Comparison of ENCODE assay signal across 9 mouse cellular contexts in genomic region chr17:45565103-45565502, GRCm38 (mm10). TPM values are rescaled to one million over a fixed set of nuclear protein-coding genes. Genes with fewer than 3 reads are reported as not detected.
DNase-seq lines count a peak whose midpoint lies in the region; ATAC-seq and TF ChIP-seq lines count a peak whose summit lies in the region.
"Had no signal": no experiment of that assay in that cellular context is flagged by ENCODE, and none has a peak within 500 bp of the region (broad histone marks: within the 10 kb centered on the region; RNA-seq: fewer than 3 reads in every experiment).

No protein-coding gene starts in this region.

- WGBS in heart, embryonic 10.5 days = 94% methylated on average over 11 of the region's 11 CpGs
- 98% methylated on average over 11 of the region's 11 CpGs for WGBS in hindbrain, embryonic 15.5 days
- WGBS in midbrain, embryonic 13.5 days = 96% methylated on average over 11 of the region's 11 CpGs

- peaks cover 39% of the 10 kb centered on the region for H3K4me1 ChIP-seq in heart, embryonic 10.5 days
- peaks cover 0 to 13% of the 10 kb centered on the region in 2 experiments; a peak in 2 of 4 replicates for H3K4me1 ChIP-seq in MEL (ENCODE audit: control insufficient read depth in 1 of 2, insufficient read depth in 2 of 2, low read length in 2 of 2)
- peaks cover 48% of the 10 kb centered on the region for H3K4me1 ChIP-seq in hindbrain, embryonic 15.5 days (replicated peaks)
- peaks cover 54% of the 10 kb centered on the region for H3K4me1 ChIP-seq in midbrain, embryonic 13.5 days (replicated peaks)

- intact Hi-C loops in heart, postnatal 36 days (cut with DNase I) = loop anchor here (10.0 kb wide), 1 partner anchor 600 kb away; the partner anchor contains the start of gene Gtpbp2

- no peak for DNase-seq in heart, embryonic 10.5 days (ENCODE audit: low spot score)
- DNase-seq in heart, postnatal 36 days = no peak
- no peak for DNase-seq in MEL (ENCODE audit: low read depth, low spot score)
- no peak for DNase-seq in right cerebral cortex, postnatal 25 days
- no peak for DNase-seq in embryo, embryonic 11 days
- no peak for DNase-seq in ovary, adult 18-20 months (ENCODE audit: low spot score)

- H3K9me3 ChIP-seq in heart, embryonic 10.5 days = no peaks in the 10 kb centered on the region
- H3K9me3 ChIP-seq in MEL (replicated peaks; ENCODE audit: insufficient read depth, low read length) = no peaks in the 10 kb centered on the region
- H3K9me3 ChIP-seq in hindbrain, embryonic 15.5 days = no peaks in the 10 kb centered on the region
- no peaks in the 10 kb centered on the region for H3K9me3 ChIP-seq in midbrain, embryonic 13.5 days

- peaks cover 22% of the 10 kb centered on the region for H3K79me2 ChIP-seq in MEL (ENCODE audit: control insufficient read depth, insufficient read depth, low read length, poor library complexity)

- H3K27me3 ChIP-seq in heart, embryonic 10.5 days (ENCODE audit: insufficient read depth, poor library complexity, severe bottlenecking) = 0 out of 2 replicates have a peak, but pooled peaks cover 5% of the 10 kb centered on the region
- H3K27me3 ChIP-seq in MEL (ENCODE audit: control insufficient read depth in 1 of 2, insufficient read depth in 2 of 2, low read length in 2 of 2) = no peaks in the 10 kb centered on the region
- H3K27me3 ChIP-seq in hindbrain, embryonic 15.5 days = no peaks in the 10 kb centered on the region
- no peaks in the 10 kb centered on the region for H3K27me3 ChIP-seq in midbrain, embryonic 13.5 days

- peak overlapping the region; percentile 80 for H3K4me2 ChIP-seq in hindbrain, embryonic 15.5 days
- peak overlapping the region; percentile 99 for H3K4me2 ChIP-seq in midbrain, embryonic 13.5 days (replicated peaks)

- no peak for TF ChIP-seq EP300 in MEL (IDR thresholded peaks at IDR 0.05; ENCODE audit: low read depth in 1 of 2, low read length in 2 of 2)

- TF ChIP-seq CTCF in MEL (IDR thresholded peaks at IDR 0.05 in 2 of 3, conservative IDR thresholded peaks at IDR 0.05 in 1 of 3; ENCODE audit: control insufficient read depth in 1 of 3, insufficient read depth in 1 of 3, low read depth in 2 of 3, low read length in 3 of 3, poor library complexity in 1 of 3, severe bottlenecking in 1 of 3) = no peak

- peaks cover 42% of the 10 kb centered on the region for H3K36me3 ChIP-seq in heart, embryonic 10.5 days
- peaks cover 9 to 14% of the 10 kb centered on the region in 2 experiments for H3K36me3 ChIP-seq in MEL (ENCODE audit: control insufficient read depth in 1 of 2, insufficient read depth in 2 of 2, low read length in 2 of 2)
- peaks cover 40% of the 10 kb centered on the region for H3K36me3 ChIP-seq in hindbrain, embryonic 15.5 days
- H3K36me3 ChIP-seq in midbrain, embryonic 13.5 days = peaks cover 47% of the 10 kb centered on the region

- no peak for ATAC-seq in hindbrain, embryonic 15.5 days (ENCODE audit: low FRiP score, low read depth)
- ATAC-seq in midbrain, embryonic 13.5 days = no peak

- TF ChIP-seq POLR2A in MEL (IDR thresholded peaks at IDR 0.05; ENCODE audit: control insufficient read depth in 1 of 2, insufficient read depth in 1 of 2, low read depth in 1 of 2, low read length in 2 of 2, poor library complexity in 1 of 2) = no peak

- peak overlapping the region; percentile 90 for H3K4me3 ChIP-seq in heart, embryonic 10.5 days
- H3K4me3 ChIP-seq in MEL (ENCODE audit: control insufficient read depth in 1 of 2, insufficient read depth in 1 of 2, low read depth in 2 of 2, low read length in 2 of 2) = peak overlapping the region; percentile 78 to 82
- peak overlapping the region; percentile 68 for H3K4me3 ChIP-seq in hindbrain, embryonic 15.5 days
- H3K4me3 ChIP-seq in midbrain, embryonic 13.5 days (replicated peaks) = peak overlapping the region; percentile 56

- H3K27ac ChIP-seq in heart, embryonic 10.5 days = peak overlapping the region; percentile 93
- H3K27ac ChIP-seq in MEL (ENCODE audit: control insufficient read depth, low read depth, low read length) = no peak overlapping the region
- H3K27ac ChIP-seq in hindbrain, embryonic 15.5 days (replicated peaks) = peak overlapping the region; percentile 87; the same call in 1 of the 2 replicates
- peak overlapping the region; percentile 85 for H3K27ac ChIP-seq in midbrain, embryonic 13.5 days

- no peak for TF ChIP-seq RAD21 in MEL (IDR thresholded peaks at IDR 0.05; ENCODE audit: low read depth, low read length)

- peak overlapping the region; percentile 92 for H3K9ac ChIP-seq in MEL (ENCODE audit: control insufficient read depth, low read depth, low read length, poor library complexity, severe bottlenecking)
- H3K9ac ChIP-seq in hindbrain, embryonic 15.5 days = peak overlapping the region; percentile 87
- peak overlapping the region; percentile 76 for H3K9ac ChIP-seq in midbrain, embryonic 13.5 days (replicated peaks)

TF ChIP-seq in MEL, 35 proteins besides CTCF, POLR2A, EP300 and RAD21:
- no peak for TF ChIP-seq ELF1 (IDR thresholded peaks at IDR 0.05; ENCODE audit: low read depth, low read length)
- TF ChIP-seq KAT2A (conservative IDR thresholded peaks at IDR 0.05; ENCODE audit: low read depth, low read length) = no peak
- no peak for TF ChIP-seq POLR2AphosphoS5 (IDR thresholded peaks at IDR 0.05; ENCODE audit: borderline replicate concordance, low read depth, low read length)
- TF ChIP-seq USF1 (IDR thresholded peaks at IDR 0.05; ENCODE audit: low read depth, low read length) = no peak
- TF ChIP-seq SMC3 (IDR thresholded peaks at IDR 0.05; ENCODE audit: low read depth, low read length) = no peak
TF ChIP-seq in MEL: peak in this region for 0.

RNA-seq across cellular contexts. Expression of gene Slc35b2, which starts 1.4 kb away (rescaled TPM):
- 107 and 118 TPM in 2 replicates for polyA plus RNA-seq in heart, embryonic 10.5 days (2016; fragmentation: Nextera tagmentation; extraction: Ambion mirVana)
- 10 to 100 TPM; 27.6 to 32.7 TPM for total RNA-seq in heart, postnatal 36 days (2021)
- total RNA-seq in MEL (2012; rRNA removed) = 65.8 and 81.7 TPM in 2 replicates
- 100 to 1,000 TPM in 1 of 2 experiments, not detected in 1; 111 TPM for polyA plus RNA-seq in MEL (2012; ENCODE audit: insufficient read depth in 1 of 2, insufficient read length in 2 of 2, low read depth in 1 of 2, low replicate concordance in 2 of 2, missing spikeins in 1 of 2)
- 89.9 and 90.4 TPM in 2 replicates for polyA plus RNA-seq in hindbrain, embryonic 15.5 days (2015; fragmentation: Nextera tagmentation; extraction: Ambion mirVana)
- polyA plus RNA-seq in midbrain, embryonic 13.5 days (2015; fragmentation: Nextera tagmentation; extraction: Ambion mirVana) = 89.2 and 95.3 TPM in 2 replicates

RNA-seq across cellular contexts. Expression of gene Hsp90ab1, which starts 8.0 kb away (rescaled TPM):
- 1,633 and 1,893 TPM in 2 replicates for polyA plus RNA-seq in heart, embryonic 10.5 days (2016; fragmentation: Nextera tagmentation; extraction: Ambion mirVana)
- 1,000 to 10,000 TPM; 1,126 to 1,337 TPM for total RNA-seq in heart, postnatal 36 days (2021)
- 1,032 and 1,220 TPM in 2 replicates for total RNA-seq in MEL (2012; rRNA removed)
- polyA plus RNA-seq in MEL (2012; ENCODE audit: insufficient read depth in 1 of 2, insufficient read length in 2 of 2, low read depth in 1 of 2, low replicate concordance in 2 of 2, missing spikeins in 1 of 2) = over 10,000 TPM in 1 of 2 experiments, 1,000 to 10,000 TPM in 1; 4,130 to 27,726 TPM
- 1,555 and 1,567 TPM in 2 replicates for polyA plus RNA-seq in hindbrain, embryonic 15.5 days (2015; fragmentation: Nextera tagmentation; extraction: Ambion mirVana)
- polyA plus RNA-seq in midbrain, embryonic 13.5 days (2015; fragmentation: Nextera tagmentation; extraction: Ambion mirVana) = 1,587 and 1,677 TPM in 2 replicates

RNA-seq across cellular contexts. Expression of gene Nfkbie, which starts 9.6 kb away (rescaled TPM):
- polyA plus RNA-seq in heart, embryonic 10.5 days (2016; fragmentation: Nextera tagmentation; extraction: Ambion mirVana) = 2.8 and 3.7 TPM in 2 replicates
- 1 to 10 TPM; 1.4 to 1.5 TPM for total RNA-seq in heart, postnatal 36 days (2021)
- total RNA-seq in MEL (2012; rRNA removed) = 2.7 and 3.3 TPM in 2 replicates
- polyA plus RNA-seq in MEL (2012; ENCODE audit: insufficient read depth in 1 of 2, insufficient read length in 2 of 2, low read depth in 1 of 2, low replicate concordance in 2 of 2, missing spikeins in 1 of 2) = 1 to 10 TPM in 1 of 2 experiments, not detected in 1; 5.7 TPM
- 4.8 and 6.4 TPM in 2 replicates for polyA plus RNA-seq in hindbrain, embryonic 15.5 days (2015; fragmentation: Nextera tagmentation; extraction: Ambion mirVana)
- 5.2 and 7.1 TPM in 2 replicates for polyA plus RNA-seq in midbrain, embryonic 13.5 days (2015; fragmentation: Nextera tagmentation; extraction: Ambion mirVana)

RNA-seq across cellular contexts. Expression of gene Tmem151b, which starts 15.6 kb away (rescaled TPM):
- polyA plus RNA-seq in heart, embryonic 10.5 days (2016; fragmentation: Nextera tagmentation; extraction: Ambion mirVana) = 0.84 and 1.7 TPM in 2 replicates
- total RNA-seq in heart, postnatal 36 days (2021) = under 1 TPM in 1 of 2 experiments, not detected in 1; 0.08 TPM
- 0.15 and 0.33 TPM in 2 replicates for total RNA-seq in MEL (2012; rRNA removed)
- 1 to 10 TPM in 1 of 2 experiments, not detected in 1; 1.1 TPM for polyA plus RNA-seq in MEL (2012; ENCODE audit: insufficient read depth in 1 of 2, insufficient read length in 2 of 2, low read depth in 1 of 2, low replicate concordance in 2 of 2, missing spikeins in 1 of 2)
- 27.4 and 31.9 TPM in 2 replicates for polyA plus RNA-seq in hindbrain, embryonic 15.5 days (2015; fragmentation: Nextera tagmentation; extraction: Ambion mirVana)
- polyA plus RNA-seq in midbrain, embryonic 13.5 days (2015; fragmentation: Nextera tagmentation; extraction: Ambion mirVana) = 23.5 and 25.5 TPM in 2 replicates
- total RNA-seq: granulocyte monocyte progenitor cell, adult 5-6 weeks had no signal

RNA-seq across cellular contexts. Expression of gene Slc29a1, which starts 34.3 kb away (rescaled TPM):
- polyA plus RNA-seq in heart, embryonic 10.5 days (2016; fragmentation: Nextera tagmentation; extraction: Ambion mirVana) = 75.0 and 75.1 TPM in 2 replicates
- total RNA-seq in heart, postnatal 36 days (2021) = 10 to 100 TPM; 66.7 to 73.5 TPM
- total RNA-seq in MEL (2012; rRNA removed) = 200 and 238 TPM in 2 replicates
- polyA plus RNA-seq in MEL (2012; ENCODE audit: insufficient read depth in 1 of 2, insufficient read length in 2 of 2, low read depth in 1 of 2, low replicate concordance in 2 of 2, missing spikeins in 1 of 2) = 100 to 1,000 TPM in 1 of 2 experiments, not detected in 1; 341 TPM
- 43.7 and 46.4 TPM in 2 replicates for polyA plus RNA-seq in hindbrain, embryonic 15.5 days (2015; fragmentation: Nextera tagmentation; extraction: Ambion mirVana)
- polyA plus RNA-seq in midbrain, embryonic 13.5 days (2015; fragmentation: Nextera tagmentation; extraction: Ambion mirVana) = 29.7 and 30.4 TPM in 2 replicates
